Mouse (Mus musculus) MN1 (cell line): ENCODE measurements around the gene Msmp.
"Not testable (repeated sequence)": the region's sequence is repeated elsewhere in the genome, so short reads cannot be mapped to it uniquely, and the experiment has no call there.

ENCODE experiments used
- DNase-seq: peaks from one replicate; pipeline ENCODE4 v3.0.0-alpha.2; 2016; ENCODE audit warnings: low spot score

Msmp gene

GRCm38 (mm10) chr4:43584444-43585416 is at the start of gene Msmp:
Gene Msmp, minus strand, starts transcription at chr4:43584494.
- no peak for DNase-seq

- DNase-seq, result no peak
Measured at GRCm38 (mm10) chr4:43633736-43634135, 49.4 kb upstream of the Msmp start.

- no peak for DNase-seq
Measured at GRCm38 (mm10) chr4:43633296-43633695, 49.0 kb upstream of the Msmp start.

GRCm38 (mm10) chr4:43631956-43632920 is 47.9 kb upstream of the Msmp start:
- DNase-seq, result no peak

GRCm38 (mm10) chr4:43631046-43631955 is 47.0 kb upstream of the Msmp start, which contains the start of gene Npr2:
Gene Npr2, plus strand, starts transcription at chr4:43631935.
- no peak for DNase-seq

GRCm38 (mm10) chr4:43630671-43631045 is 46.4 kb upstream of the Msmp start:
- DNase-seq, result no peak

GRCm38 (mm10) chr4:43630030-43630581 is 45.8 kb upstream of the Msmp start:
- DNase-seq, result peak; percentile 73

- peak; percentile 49 for DNase-seq
Measured at GRCm38 (mm10) chr4:43629106-43629817, 45.0 kb upstream of the Msmp start.

- no peak for DNase-seq
Measured at GRCm38 (mm10) chr4:43620146-43620778, 36.0 kb upstream of the Msmp start.

- DNase-seq, result no peak
Measured at GRCm38 (mm10) chr4:43613060-43613730, 28.9 kb upstream of the Msmp start.

- DNase-seq, result no peak
Measured at GRCm38 (mm10) chr4:43612534-43612933, 28.2 kb upstream of the Msmp start.

- DNase-seq, result no peak
Measured at GRCm38 (mm10) chr4:43604751-43605685, 20.7 kb upstream of the Msmp start.

- DNase-seq, result no peak
Measured at GRCm38 (mm10) chr4:43604099-43604498, 19.8 kb upstream of the Msmp start.

- DNase-seq, result no peak
Measured at GRCm38 (mm10) chr4:43600195-43600934, 16.1 kb upstream of the Msmp start.

- no peak for DNase-seq
Measured at GRCm38 (mm10) chr4:43598650-43599380, 14.5 kb upstream of the Msmp start.

- no peak for DNase-seq
Measured at GRCm38 (mm10) chr4:43598200-43598599, 13.9 kb upstream of the Msmp start.

GRCm38 (mm10) chr4:43596597-43596996 is 12.3 kb upstream of the Msmp start:
- not testable (repeated sequence) for DNase-seq
